Mouse (Mus musculus) CH12.LX (cell line): Measurements from ENCODE around the gene Dynlt1a.
"Not testable (repeated sequence)": the region's sequence is repeated elsewhere in the genome, so short reads cannot be mapped to it uniquely, and the experiment has no call there.

ENCODE experiments used
- CTCF ChIP-seq, 2 experiments: IDR thresholded peaks in 1 of 2; conservative IDR thresholded peaks in 1 of 2; 2 replicates each; pipeline ENCODE4 v1.5.1; 2011 to 2012; ENCODE audit warnings: low read depth in 2 of 2, low read length in 2 of 2, improper control_type of control experiment in 1 of 2, inconsistent platforms in 1 of 2, mild to moderate bottlenecking in 1 of 2, moderate library complexity in 1 of 2
- EP300 ChIP-seq: IDR thresholded peaks from 2 replicates; pipeline ENCODE4 v1.6.1; 2011; ENCODE audit warnings: low read length, improper control_type of control experiment
- MAFK ChIP-seq: IDR thresholded peaks from 2 replicates; pipeline ENCODE4 v1.6.1; 2011; ENCODE audit warnings: low read length, improper control_type of control experiment; ENCODE audit not compliant: insufficient replicate concordance
- MEF2A ChIP-seq: IDR thresholded peaks from 2 replicates; pipeline ENCODE4 v1.6.1; 2014; ENCODE audit warnings: low read depth, mild to moderate bottlenecking, inconsistent platforms, low read length, improper control_type of control experiment, borderline replicate concordance
- PAX5 ChIP-seq: IDR thresholded peaks from 2 replicates; pipeline ENCODE4 v1.6.1; 2012; ENCODE audit warnings: low read length, inconsistent platforms, mixed read lengths
- POLR2A ChIP-seq: IDR thresholded peaks from 2 replicates; pipeline ENCODE4 v1.6.1; 2011; ENCODE audit warnings: low read depth, mild to moderate bottlenecking, improper control_type of control experiment, low read length
- POLR2AphosphoS2 ChIP-seq: IDR thresholded peaks from 2 replicates; pipeline ENCODE4 v1.6.1; 2011; ENCODE audit warnings: low read depth, low read length, improper control_type of control experiment
- TBP ChIP-seq: conservative IDR thresholded peaks from 2 replicates; pipeline ENCODE4 v1.6.1; 2011; ENCODE audit warnings: low read depth, low read length, improper control_type of control experiment
- TCF12 ChIP-seq: IDR thresholded peaks from 2 replicates; pipeline ENCODE4 v1.6.1; 2014; ENCODE audit warnings: low read depth, mild to moderate bottlenecking, inconsistent platforms, low read length, improper control_type of control experiment
- ZC3H11A ChIP-seq: IDR thresholded peaks from 2 replicates; pipeline ENCODE4 v1.6.1; 2012; ENCODE audit warnings: low read depth, mild to moderate bottlenecking, inconsistent platforms, low read length, improper control_type of control experiment
- ZKSCAN1 ChIP-seq: IDR thresholded peaks from 2 replicates; pipeline ENCODE4 v1.6.1; 2012; ENCODE audit warnings: low read depth, inconsistent platforms, low read length, improper control_type of control experiment, borderline replicate concordance
- ZNF384 ChIP-seq: IDR thresholded peaks from 2 replicates; pipeline ENCODE4 v1.6.1; 2012; ENCODE audit warnings: low read depth, low read length, improper control_type of control experiment, inconsistent platforms

- TF ChIP-seq CTCF (conservative IDR thresholded peaks at IDR 0.05 in 1 of 2, IDR thresholded peaks at IDR 0.05 in 1 of 2; ENCODE audit: low read depth in 2 of 2, low read length in 2 of 2); TBP; POLR2AphosphoS2; ZNF384; POLR2A; ZC3H11A; PAX5; ZKSCAN1; MAFK; TCF12; MEF2A; EP300: not testable (repeated sequence)
Observed at GRCm38 (mm10) chr17:6304891-6305290, 12.4 kb downstream of the Dynlt1a start.
